Mouse (Mus musculus) erythroblast, embryonic 14.5 days (primary cell): Measurements from ENCODE around the gene Ddost.

Source experiments
- GATA1 ChIP-seq: IDR thresholded peaks from 2 replicates; pipeline ENCODE4 v1.6.1; 2012; ENCODE audit warnings: low read length, inconsistent platforms, mixed read lengths
- TAL1 ChIP-seq: IDR thresholded peaks from 3 replicates; pipeline ENCODE4 v1.6.1; 2012; ENCODE audit warnings: low read length, inconsistent platforms, mixed read lengths

GRCm38 (mm10) chr4:138331647-138332046 lies 27.1 kb downstream of the Ddost start:
- TF ChIP-seq TAL1: no peak
- no peak for TF ChIP-seq GATA1
